Mouse (Mus musculus) liver, embryonic 14.5 days (tissue): Measurements from ENCODE around the gene Ctsl.

Source experiments
- CTCF ChIP-seq: IDR thresholded peaks from 2 replicates; pipeline ENCODE4 v1.5.1; 2016; ENCODE audit warnings: antibody characterized with exemption, low read depth, control low read depth
- EP300 ChIP-seq: IDR thresholded peaks from 2 replicates; pipeline ENCODE4 v1.6.1; 2016; ENCODE audit warnings: antibody characterized with exemption, low read depth

DNA sequence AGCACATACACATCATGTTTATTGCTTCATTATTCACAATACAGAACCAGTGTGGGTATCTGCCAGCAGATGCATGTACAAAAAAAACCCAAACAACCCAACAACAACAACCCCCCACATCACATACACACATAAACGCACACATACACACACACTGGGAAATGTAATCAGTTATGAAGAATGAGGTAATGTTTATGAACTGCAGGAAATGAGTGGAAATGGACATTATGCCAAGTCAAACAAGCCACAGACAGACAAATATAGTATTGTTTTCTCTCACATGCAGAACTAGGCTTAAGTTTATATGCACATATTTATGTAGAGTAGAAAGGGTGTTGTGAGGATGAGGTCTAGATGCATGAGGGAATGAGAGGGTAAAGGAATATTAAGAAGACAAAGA, 59.4 kb downstream of the Ctsl start:
- TF ChIP-seq CTCF (no peak), EP300 (no peak)
